Mouse (Mus musculus) bone marrow macrophage, adult 2 months (primary cell): ENCODE results near the gene Schip1.

Experiments used
- CTCF ChIP-seq: IDR thresholded peaks from 2 replicates; pipeline ENCODE4 v1.5.1; 2012; ENCODE audit warnings: low read depth, mild to moderate bottlenecking, low read length, moderate library complexity
- POLR2A ChIP-seq: IDR thresholded peaks from 2 replicates; pipeline ENCODE4 v1.6.1; 2012; ENCODE audit warnings: mild to moderate bottlenecking, low read depth, low read length, borderline replicate concordance

DNA sequence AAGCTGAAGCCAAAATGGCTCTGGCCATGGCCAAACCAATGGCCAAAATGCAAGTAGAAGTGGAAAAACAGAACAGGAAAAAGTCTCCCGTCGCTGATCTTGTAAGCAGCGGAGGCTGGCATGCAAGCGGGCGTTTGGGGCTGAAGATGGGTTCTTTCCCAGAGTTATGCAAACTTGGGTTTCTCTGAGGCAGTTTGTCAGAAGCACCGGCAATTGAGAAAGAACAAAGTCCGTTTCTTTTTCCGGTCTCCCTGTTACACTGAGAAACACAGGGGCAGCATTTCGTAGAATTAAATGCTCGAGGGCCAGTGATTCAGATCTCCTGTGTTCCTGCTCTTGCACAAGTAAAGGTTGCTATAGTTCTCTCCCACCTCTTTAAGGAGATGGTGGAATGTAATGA, 553.1 kb downstream of the Schip1 start:
- TF ChIP-seq POLR2A (no peak), CTCF (no peak)
